Mouse (Mus musculus): Measurements from ENCODE around the gene Timm8a2. TPM values are rescaled to one million over a fixed set of nuclear protein-coding genes. Genes with fewer than 3 reads are reported as not detected.
"Not testable (repeated sequence)": the region's sequence is repeated elsewhere in the genome, so short reads cannot be mapped to it uniquely, and the experiment has no call there.

The Timm8a2 gene
- polyA plus RNA-seq, 1 experiment = not detected

DNA sequence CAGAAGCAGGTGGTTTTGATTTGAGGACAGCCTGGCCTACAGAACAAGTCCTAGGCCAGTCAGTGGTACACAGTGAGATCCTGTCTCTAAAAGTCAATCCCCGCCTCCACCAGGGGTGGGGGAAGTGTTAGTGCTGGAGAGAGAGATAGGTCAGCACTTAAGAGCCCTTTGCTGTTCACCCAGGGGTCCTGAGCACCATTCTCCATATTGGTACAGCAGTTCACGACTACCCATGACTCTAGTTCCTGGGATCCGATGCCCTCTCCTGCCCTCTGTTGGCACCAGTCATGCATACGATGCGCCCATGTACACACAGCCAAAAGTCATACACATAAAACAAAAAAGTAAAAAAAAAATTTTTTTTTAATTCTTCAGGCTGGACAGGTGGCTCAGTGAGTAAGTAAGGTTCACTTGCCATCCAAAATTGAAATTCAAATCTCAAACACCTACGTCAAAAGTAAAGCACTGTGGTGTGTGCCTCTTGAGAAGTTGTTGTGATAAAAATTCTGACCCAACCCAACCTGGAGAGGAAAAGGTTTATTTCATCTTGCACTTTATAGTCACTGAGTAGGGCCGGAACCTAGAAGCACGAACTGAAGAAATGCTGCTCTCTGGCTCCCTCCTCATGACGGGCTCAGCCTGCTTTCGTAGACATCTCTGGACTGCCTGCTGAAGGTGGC is 28.1 kb downstream of the Timm8a2 start:
- Histone ChIP-seq H3K4me1 (ENCODE audit: control insufficient read depth, insufficient read depth, insufficient read length, low read length) (no peaks in the 10 kb centered on the region), H3K27ac (replicated peaks; ENCODE audit: low read depth, low read length) (no peak overlapping the region), H3K4me3 (ENCODE audit: insufficient read depth, low read depth, low read length) (no peak overlapping the region)

DNA sequence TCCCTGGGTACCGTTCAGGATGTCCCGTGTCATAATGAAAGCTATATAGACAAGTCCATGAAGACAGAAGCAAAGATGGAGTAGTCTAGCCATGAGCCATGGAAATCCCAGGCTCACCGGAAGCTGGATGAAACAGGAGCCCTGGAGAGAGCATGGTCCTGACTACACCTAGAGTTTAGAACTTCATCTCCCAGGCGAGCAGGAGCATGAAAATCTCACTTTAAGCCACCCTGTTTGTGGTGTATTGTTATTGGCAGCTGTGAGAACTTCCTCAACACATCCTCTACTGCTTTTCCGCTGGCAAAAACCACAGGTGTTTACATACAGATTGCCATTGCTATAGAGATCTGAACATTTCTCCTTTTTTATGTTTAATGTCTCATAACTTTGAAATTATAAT is 29.1 kb downstream of the Timm8a2 start:
- no peak overlapping the region for H3K27ac ChIP-seq (replicated peaks; ENCODE audit: low read depth, low read length)

DNA sequence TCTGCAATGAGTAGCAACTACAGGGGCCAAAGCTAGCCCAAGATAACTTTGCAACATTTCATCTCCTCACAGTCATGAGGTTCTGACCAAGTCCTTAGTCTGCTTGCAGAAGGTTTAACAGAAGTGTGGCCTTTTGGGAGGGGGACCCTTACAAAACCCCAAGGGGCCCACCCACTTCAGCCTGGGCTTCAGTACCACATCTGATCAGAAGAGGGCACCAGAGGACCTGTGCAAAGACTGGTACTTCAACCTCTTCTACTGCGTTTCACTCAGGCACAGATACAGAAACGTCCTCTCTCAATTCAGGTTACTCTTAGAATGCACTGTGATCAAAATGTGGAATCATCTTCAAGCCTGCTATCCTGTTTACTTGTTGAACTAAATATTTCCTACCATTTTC is 30.0 kb downstream of the Timm8a2 start:
- Histone ChIP-seq H3K27ac (replicated peaks; ENCODE audit: low read depth, low read length) (no peak overlapping the region), H3K4me1 (ENCODE audit: control insufficient read depth, insufficient read depth, insufficient read length, low read length) (no peaks in the 10 kb centered on the region), H3K4me3 (ENCODE audit: insufficient read depth, low read depth, low read length) (no peak overlapping the region)

More for the DNA sequence above, 29.1 kb downstream of the Timm8a2 start:
- no peaks in the 10 kb centered on the region for H3K4me1 ChIP-seq (ENCODE audit: control insufficient read depth, insufficient read depth, insufficient read length, low read length)
- H3K4me3 ChIP-seq (ENCODE audit: insufficient read depth, low read depth, low read length) = no peak overlapping the region

DNA sequence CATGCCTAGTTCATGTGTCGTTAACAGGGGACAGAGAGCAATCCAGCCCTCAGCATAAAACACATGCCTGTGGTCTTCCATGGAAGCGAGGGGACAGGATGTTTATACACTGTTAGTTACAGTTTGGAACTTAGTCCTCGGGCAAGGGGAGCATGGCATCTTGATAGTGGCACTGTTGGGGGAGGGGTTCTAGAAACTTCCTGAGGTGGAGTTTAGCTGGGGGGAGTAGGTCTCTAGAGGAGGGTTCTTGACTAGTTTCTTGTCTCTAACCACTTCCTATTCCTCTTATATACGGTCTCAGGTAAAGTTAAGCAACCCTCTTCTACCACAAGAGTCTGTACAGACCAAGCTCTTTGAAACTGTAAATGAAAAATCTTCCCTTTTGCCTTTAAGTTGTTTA is 31.8 kb downstream of the Timm8a2 start:
- H3K4me1 ChIP-seq (ENCODE audit: control insufficient read depth, insufficient read depth, insufficient read length, low read length) = no peaks in the 10 kb centered on the region
- H3K27ac ChIP-seq (replicated peaks; ENCODE audit: low read depth, low read length) = no peak overlapping the region
- no peak overlapping the region for H3K4me3 ChIP-seq (ENCODE audit: insufficient read depth, low read depth, low read length)

DNA sequence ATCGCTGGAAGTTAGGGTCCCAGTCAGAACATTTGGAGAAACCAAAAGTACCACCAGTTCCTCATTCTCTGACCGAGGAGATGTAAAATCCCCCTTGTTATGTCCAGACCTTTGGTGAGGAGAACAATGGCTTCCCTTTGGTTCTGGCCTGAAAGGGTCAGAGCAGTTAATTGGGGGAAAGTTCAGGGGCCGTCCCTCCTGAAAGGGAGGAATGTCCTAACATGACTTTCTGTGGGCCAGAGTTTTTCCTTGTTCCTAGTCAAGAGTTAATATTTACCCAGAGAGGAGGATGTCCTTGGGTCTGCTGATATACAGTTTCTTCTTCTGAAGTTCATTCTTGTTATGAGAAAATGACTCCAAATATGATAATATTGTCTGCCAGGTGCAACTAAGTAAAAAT is 33.6 kb downstream of the Timm8a2 start:
- not testable (repeated sequence) for H3K4me1 ChIP-seq (ENCODE audit: control insufficient read depth, insufficient read depth, insufficient read length, low read length); H3K27ac ChIP-seq (replicated peaks; ENCODE audit: low read depth, low read length); H3K4me3 ChIP-seq (ENCODE audit: insufficient read depth, low read depth, low read length)

DNA sequence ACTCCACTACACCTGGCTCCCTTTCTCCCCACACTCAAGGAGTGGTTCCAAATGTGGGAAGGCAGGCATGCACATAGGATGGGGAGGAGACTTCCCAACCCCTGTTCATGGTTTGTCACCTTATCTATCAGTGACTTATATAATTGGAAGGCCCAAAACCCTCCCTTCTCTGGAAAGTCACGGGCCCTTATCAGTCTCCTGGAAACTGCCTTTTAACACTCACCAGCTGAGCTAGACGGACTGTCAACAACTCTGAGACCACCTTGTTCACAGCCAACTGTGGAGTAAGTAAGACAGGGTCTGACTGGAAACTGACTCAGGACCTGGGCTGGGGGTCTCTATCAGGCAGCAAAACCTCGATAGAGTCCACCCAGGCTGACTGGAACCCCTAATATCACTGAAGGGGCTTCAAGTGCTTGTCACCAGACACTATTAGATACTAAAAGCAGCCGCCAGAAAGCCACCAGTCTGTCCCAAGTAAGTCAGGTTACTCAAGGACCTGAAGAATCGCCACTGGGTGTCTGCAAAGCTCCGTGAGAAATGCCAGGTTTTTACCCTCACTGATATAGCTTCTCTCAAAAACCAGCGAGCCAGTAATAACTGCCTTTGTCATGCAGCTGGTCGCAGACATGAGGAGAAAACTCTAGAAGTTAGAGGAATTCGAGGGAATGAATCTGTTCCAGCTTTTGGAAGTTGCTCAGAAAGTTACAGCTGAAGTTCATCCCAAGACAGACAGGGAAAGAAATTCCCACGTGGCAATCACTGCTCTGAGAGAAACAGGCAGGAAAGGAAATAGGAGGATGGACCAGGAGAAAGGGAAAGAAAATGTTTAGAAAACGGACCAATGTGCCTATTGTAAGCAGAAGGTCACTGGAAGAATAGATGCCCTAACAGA is 34.6 kb downstream of the Timm8a2 start:
- H3K27ac ChIP-seq (replicated peaks; ENCODE audit: low read depth, low read length) = no peak overlapping the region
- no peak overlapping the region for H3K4me3 ChIP-seq (ENCODE audit: insufficient read depth, low read depth, low read length)

DNA sequence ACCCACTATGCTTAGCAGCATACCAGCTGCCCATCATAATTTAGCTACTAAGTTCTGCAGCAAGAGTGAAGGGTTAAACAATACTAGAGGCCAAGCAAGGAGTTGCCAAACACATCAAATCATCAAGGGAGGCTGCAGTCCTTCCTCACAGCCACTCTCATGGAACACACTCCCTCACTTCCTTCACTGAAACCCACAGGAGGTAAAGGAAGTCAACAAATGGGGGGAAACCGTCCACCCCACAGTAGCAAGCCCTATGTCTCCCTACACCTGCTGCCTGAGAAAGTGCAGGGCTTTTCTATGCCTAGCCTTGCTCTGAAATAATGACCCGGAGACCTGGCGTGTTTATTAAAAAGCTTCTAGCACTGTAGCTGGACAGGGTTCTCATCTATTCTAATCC is 35.5 kb downstream of the Timm8a2 start:
- H3K27ac ChIP-seq (replicated peaks; ENCODE audit: low read depth, low read length) = no peak overlapping the region
- H3K4me3 ChIP-seq (ENCODE audit: insufficient read depth, low read depth, low read length) = no peak overlapping the region
- H3K4me1 ChIP-seq (ENCODE audit: control insufficient read depth, insufficient read depth, insufficient read length, low read length) = no peaks in the 10 kb centered on the region

More for the DNA sequence above, 34.6 kb downstream of the Timm8a2 start:
- no peaks in the 10 kb centered on the region for H3K4me1 ChIP-seq (ENCODE audit: control insufficient read depth, insufficient read depth, insufficient read length, low read length)

DNA sequence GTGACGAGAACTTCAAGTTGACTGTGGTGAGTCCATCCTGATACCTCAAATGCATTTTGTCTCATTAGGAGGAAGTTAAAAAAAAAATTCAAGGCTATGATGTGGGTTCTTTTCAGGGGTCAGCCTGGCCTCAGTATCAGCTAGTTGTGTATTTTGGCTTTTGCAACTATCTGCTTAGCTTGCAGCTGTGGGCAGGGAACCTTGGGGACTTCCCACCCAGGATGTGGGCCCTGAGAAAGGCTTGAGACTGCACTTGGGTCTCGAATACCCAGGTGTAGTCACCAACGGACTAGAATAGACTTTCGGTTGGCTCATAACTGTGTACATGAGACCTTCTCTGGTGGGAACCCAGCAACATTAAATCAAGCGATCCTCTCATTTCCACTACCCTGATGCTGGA is 38.9 kb downstream of the Timm8a2 start:
- Histone ChIP-seq H3K27ac (replicated peaks; ENCODE audit: low read depth, low read length) (no peak overlapping the region), H3K4me3 (ENCODE audit: insufficient read depth, low read depth, low read length) (no peak overlapping the region), H3K4me1 (ENCODE audit: control insufficient read depth, insufficient read depth, insufficient read length, low read length) (no peaks in the 10 kb centered on the region)

DNA sequence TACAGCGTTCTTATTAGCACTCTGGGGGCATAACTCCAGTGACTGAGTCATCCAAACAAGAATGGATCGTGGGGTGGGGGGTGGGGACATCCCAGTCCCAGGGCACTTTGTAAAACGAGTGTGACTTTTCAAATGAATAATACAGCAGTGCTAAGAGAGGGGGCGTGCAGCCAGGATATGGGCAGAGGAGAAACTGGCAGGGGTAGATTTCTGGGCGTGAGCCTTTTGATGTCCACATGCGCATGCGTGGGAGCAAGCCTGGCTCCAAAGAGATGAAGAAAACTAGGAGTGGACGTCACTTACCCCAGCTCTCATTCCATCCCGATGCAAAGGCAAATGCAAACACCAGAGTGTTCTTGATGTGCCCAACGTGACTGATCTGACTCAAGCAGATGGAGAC is 39.9 kb downstream of the Timm8a2 start:
- Histone ChIP-seq H3K4me3 (ENCODE audit: insufficient read depth, low read depth, low read length) (no peak overlapping the region), H3K27ac (replicated peaks; ENCODE audit: low read depth, low read length) (no peak overlapping the region), H3K4me1 (ENCODE audit: control insufficient read depth, insufficient read depth, insufficient read length, low read length) (no peaks in the 10 kb centered on the region)

DNA sequence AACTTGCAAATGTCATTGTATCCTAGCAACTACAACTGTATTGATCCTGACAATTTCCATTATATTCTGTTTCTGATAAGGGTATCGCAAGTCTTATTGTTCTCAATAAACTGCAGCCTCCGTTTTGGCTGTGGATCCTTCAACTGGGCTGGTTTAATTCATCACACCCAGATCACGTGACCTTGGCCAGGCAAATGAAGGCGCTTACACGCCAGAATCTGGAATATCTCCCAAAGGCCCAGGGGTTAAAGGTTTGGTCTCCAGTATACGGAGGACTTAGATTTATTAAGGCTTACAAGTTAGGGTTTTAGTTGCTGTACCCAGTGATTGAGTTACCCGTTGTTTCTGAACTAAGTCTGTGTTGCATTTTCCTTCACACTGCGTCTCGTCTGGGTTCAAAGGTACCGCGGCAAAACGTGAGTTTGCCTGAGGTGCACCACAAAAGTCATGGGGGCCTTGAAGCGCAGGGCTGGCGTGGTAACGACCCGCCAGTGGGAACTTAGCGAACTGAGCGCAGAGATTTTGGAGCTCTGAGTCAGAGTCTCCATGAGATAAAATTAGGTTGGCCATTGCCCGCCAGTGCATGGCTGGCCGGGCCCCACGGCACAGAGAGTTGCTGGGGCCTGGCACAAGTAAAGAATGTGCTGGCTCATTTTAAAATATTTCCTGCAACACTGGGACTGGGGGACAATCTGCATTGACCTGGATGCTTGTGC is 41.2 kb downstream of the Timm8a2 start:
- no peak overlapping the region for H3K27ac ChIP-seq (replicated peaks; ENCODE audit: low read depth, low read length)
- H3K4me3 ChIP-seq (ENCODE audit: insufficient read depth, low read depth, low read length) = no peak overlapping the region
- H3K4me1 ChIP-seq (ENCODE audit: control insufficient read depth, insufficient read depth, insufficient read length, low read length) = no peaks in the 10 kb centered on the region

DNA sequence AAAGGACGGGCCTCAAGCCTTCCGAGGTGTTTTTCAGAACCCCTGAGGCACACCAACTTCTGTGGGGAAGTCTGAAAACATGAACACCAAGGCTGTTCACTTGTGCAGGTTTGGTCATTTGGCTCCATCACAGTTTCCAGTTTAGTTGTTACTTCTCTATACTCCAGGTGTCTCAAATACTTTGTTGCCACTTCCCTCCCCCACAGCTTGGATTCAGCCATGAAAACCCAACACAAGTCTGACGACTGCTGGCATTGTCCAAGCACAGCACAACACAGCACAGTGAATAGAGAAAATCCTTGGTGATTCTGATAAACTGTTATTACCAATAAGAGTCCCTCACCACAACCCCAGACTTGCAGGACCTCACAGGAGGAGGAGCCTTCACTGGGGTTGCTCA is 42.5 kb downstream of the Timm8a2 start:
- Histone ChIP-seq H3K4me3 (ENCODE audit: insufficient read depth, low read depth, low read length) (no peak overlapping the region), H3K4me1 (ENCODE audit: control insufficient read depth, insufficient read depth, insufficient read length, low read length) (no peaks in the 10 kb centered on the region; the same call in 1 of the 2 replicates), H3K27ac (replicated peaks; ENCODE audit: low read depth, low read length) (no peak overlapping the region)

DNA sequence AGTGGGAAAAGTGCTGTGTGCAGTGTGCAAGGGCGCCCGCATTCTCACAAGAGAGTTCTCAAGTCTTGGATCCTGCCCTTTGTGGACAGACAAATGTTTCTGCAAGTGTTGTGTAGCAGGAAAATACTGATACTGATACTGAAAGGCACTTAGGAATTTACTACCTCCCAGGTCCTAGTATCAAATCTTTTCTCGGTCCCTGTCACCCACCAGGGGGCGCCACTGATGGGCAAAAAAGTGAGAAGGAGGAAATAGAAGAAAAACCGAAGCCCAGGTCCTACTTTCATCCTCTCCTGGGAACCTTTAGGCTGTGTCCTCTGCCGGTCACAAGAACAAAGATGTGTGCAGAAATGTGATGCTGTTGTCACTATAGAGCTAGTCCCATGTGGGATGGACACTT is 45.0 kb downstream of the Timm8a2 start:
- no peak overlapping the region for H3K4me3 ChIP-seq (ENCODE audit: insufficient read depth, low read depth, low read length)
- H3K27ac ChIP-seq (replicated peaks; ENCODE audit: low read depth, low read length) = no peak overlapping the region

DNA sequence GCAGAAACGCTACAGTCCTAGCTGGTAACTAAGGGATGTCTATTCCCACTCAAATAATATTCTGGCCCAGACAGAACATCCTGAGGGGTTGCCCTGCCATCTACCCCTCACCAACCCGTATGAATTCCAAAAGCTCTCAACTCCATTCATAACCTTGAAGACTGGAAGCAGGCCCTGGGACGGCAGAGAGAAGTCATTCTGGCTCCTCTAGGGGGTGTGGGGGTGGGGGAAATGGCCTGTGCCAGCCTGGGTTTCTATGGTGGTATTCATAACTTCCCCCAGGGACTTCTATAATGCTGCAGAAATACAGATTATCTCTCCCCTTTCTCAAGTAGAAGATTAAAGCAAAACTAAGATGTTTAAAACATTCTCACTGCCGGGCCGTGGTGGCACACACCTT is 45.4 kb downstream of the Timm8a2 start:
- Histone ChIP-seq H3K4me1 (ENCODE audit: control insufficient read depth, insufficient read depth, insufficient read length, low read length) (no peaks in the 10 kb centered on the region; the same call in 1 of the 2 replicates), H3K27ac (replicated peaks; ENCODE audit: low read depth, low read length) (no peak overlapping the region), H3K4me3 (ENCODE audit: insufficient read depth, low read depth, low read length) (no peak overlapping the region)

More for the DNA sequence above, 45.0 kb downstream of the Timm8a2 start:
- no peaks in the 10 kb centered on the region; the same call in 1 of the 2 replicates for H3K4me1 ChIP-seq (ENCODE audit: control insufficient read depth, insufficient read depth, insufficient read length, low read length)

DNA sequence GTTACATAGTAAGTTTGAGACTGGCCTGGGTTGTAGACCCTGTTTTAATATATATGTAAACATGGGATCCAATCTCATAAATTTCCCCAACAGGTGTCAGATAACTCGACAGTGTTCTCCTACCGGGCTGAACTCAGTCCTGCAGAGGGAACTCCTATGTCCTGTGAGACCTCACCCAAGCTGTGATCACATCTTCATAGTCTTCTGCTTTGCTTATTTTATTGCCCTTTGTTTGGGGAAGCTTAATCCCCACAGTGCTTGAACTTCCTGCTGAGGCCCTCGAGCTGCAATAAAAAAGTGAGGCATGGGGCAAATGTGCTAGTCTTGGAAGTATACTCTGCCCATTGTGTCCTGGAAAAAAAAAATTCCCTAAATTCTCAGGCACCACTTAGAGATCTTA is 46.8 kb downstream of the Timm8a2 start:
- Histone ChIP-seq H3K4me3 (ENCODE audit: insufficient read depth, low read depth, low read length) (no peak overlapping the region), H3K27ac (replicated peaks; ENCODE audit: low read depth, low read length) (no peak overlapping the region), H3K4me1 (ENCODE audit: control insufficient read depth, insufficient read depth, insufficient read length, low read length) (no peaks in the 10 kb centered on the region; the same call in 1 of the 2 replicates)

DNA sequence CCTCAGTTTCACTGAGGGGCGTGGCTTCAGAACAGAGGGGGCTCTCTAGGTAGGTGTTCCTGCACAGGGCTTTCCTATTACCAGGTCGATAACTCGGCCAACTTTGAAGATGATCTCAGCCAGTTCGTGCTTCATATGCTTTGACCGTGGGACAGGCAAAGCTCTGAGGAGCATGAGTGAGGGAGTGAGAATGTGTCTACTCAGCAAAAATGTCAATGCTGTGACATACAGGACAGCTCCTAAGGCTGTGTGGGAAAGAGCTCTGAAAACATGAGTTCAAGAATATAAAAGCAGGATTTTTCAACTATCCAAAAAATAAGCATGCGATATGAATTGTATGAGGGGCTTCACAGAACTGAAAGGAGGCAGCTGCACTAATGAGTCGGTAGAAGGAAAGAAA is 49.0 kb downstream of the Timm8a2 start:
- no peaks in the 10 kb centered on the region; the same call in 1 of the 2 replicates for H3K4me1 ChIP-seq (ENCODE audit: control insufficient read depth, insufficient read depth, insufficient read length, low read length)
- no peak overlapping the region for H3K27ac ChIP-seq (replicated peaks; ENCODE audit: low read depth, low read length)
- H3K4me3 ChIP-seq (ENCODE audit: insufficient read depth, low read depth, low read length) = no peak overlapping the region

Measured in brown adipose tissue, adult 24 weeks (tissue).